ENCODE assay signal across 11 mouse cellular contexts in the genomic region with DNA sequence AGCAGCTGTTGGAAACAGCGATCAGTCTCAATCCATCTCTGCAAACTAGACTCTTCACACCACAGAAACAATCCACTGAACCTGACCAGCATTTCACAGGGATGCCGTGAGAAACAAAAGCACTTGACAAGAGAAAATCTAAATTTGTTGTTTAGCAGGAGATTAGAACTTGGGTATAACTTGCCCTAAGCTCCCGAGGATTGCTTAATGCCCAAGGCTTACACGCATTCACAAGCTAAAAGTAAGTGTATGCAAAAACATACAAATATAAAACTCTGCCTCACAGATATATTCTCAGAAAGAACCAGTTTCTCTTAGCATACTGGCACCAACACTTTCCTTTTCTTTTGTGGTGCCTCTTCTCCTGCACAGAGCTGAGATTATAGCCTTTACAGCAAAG. TPM values are rescaled to one million over a fixed set of nuclear protein-coding genes. Genes with fewer than 3 reads are reported as not detected.
A peak's percentile ranks its signal among the peaks of the same experiment; 100 is the strongest.
DNase-seq lines count a peak whose midpoint lies in the region; ATAC-seq lines count a peak whose summit lies in the region.
"Had no signal": no experiment of that assay in that cellular context is flagged by ENCODE, and none has a peak within 500 bp of the region (broad histone marks: within the 10 kb centered on the region; RNA-seq: fewer than 3 reads in every experiment).

No protein-coding gene starts in this region.

- no peaks in the 10 kb centered on the region for H3K4me1 ChIP-seq in embryonic facial prominence, embryonic 11.5 days (ENCODE audit: control insufficient read depth, insufficient read depth, low read length)
- H3K4me1 ChIP-seq in hindbrain, embryonic 12.5 days = peaks cover 33% of the 10 kb centered on the region
- peaks cover 57% of the 10 kb centered on the region for H3K4me1 ChIP-seq in midbrain, embryonic 14.5 days (ENCODE audit: control insufficient read depth, insufficient read depth, low read length)

- H3K36me3 ChIP-seq in embryonic facial prominence, embryonic 11.5 days (replicated peaks; ENCODE audit: control insufficient read depth, insufficient read depth, low read depth, low read length) = no peaks in the 10 kb centered on the region
- H3K36me3 ChIP-seq in hindbrain, embryonic 12.5 days = no peaks in the 10 kb centered on the region
- H3K36me3 ChIP-seq in midbrain, embryonic 14.5 days (ENCODE audit: control insufficient read depth, insufficient read depth, low read length) = 0 out of 2 replicates have a peak, but pooled peaks cover under 1% of the 10 kb centered on the region

- H3K9me3 ChIP-seq in embryonic facial prominence, embryonic 11.5 days (replicated peaks; ENCODE audit: control insufficient read depth, low read length) = no peaks in the 10 kb centered on the region
- H3K9me3 ChIP-seq in hindbrain, embryonic 12.5 days (replicated peaks) = no peaks in the 10 kb centered on the region
- H3K9me3 ChIP-seq in midbrain, embryonic 14.5 days (ENCODE audit: control insufficient read depth, low read length) = no peaks in the 10 kb centered on the region

- H3K4me2 ChIP-seq in embryonic facial prominence, embryonic 11.5 days (ENCODE audit: low read depth, low read length) = peak overlapping the region; percentile 4; the same call in 1 of the 2 replicates
- H3K4me2 ChIP-seq in hindbrain, embryonic 12.5 days (replicated peaks) = peak overlapping the region; percentile 48
- peak overlapping the region; percentile 59 for H3K4me2 ChIP-seq in midbrain, embryonic 14.5 days (ENCODE audit: low read length)

- H3K27me3 ChIP-seq in embryonic facial prominence, embryonic 11.5 days (ENCODE audit: control insufficient read depth, insufficient read depth, low read length) = no peaks in the 10 kb centered on the region
- H3K27me3 ChIP-seq in hindbrain, embryonic 12.5 days = no peaks in the 10 kb centered on the region
- H3K27me3 ChIP-seq in midbrain, embryonic 14.5 days (ENCODE audit: control insufficient read depth, insufficient read depth, low read length) = no peaks in the 10 kb centered on the region

- H3K27ac ChIP-seq in embryonic facial prominence, embryonic 11.5 days (replicated peaks; ENCODE audit: low read depth, low read length) = no peak overlapping the region; the same call in 1 of the 2 replicates
- peak overlapping the region; percentile 89 for H3K27ac ChIP-seq in hindbrain, embryonic 12.5 days
- peak overlapping the region; percentile 83 for H3K27ac ChIP-seq in midbrain, embryonic 14.5 days (replicated peaks; ENCODE audit: low read depth, low read length)
- H3K27ac ChIP-seq: liver, embryonic 14.5 days had no signal

- peak overlapping the region; percentile 25; the same call in 1 of the 2 replicates for H3K9ac ChIP-seq in embryonic facial prominence, embryonic 11.5 days (replicated peaks; ENCODE audit: low read length)
- H3K9ac ChIP-seq in hindbrain, embryonic 12.5 days = peak overlapping the region; percentile 51
- H3K9ac ChIP-seq in midbrain, embryonic 14.5 days (replicated peaks; ENCODE audit: low read length) = peak overlapping the region; percentile 53
- H3K9ac ChIP-seq: liver, embryonic 14.5 days had no signal

- peak overlapping the region; percentile 18 for H3K4me3 ChIP-seq in embryonic facial prominence, embryonic 11.5 days (ENCODE audit: low read depth, low read length)
- peak overlapping the region; percentile 36 for H3K4me3 ChIP-seq in hindbrain, embryonic 12.5 days
- peak overlapping the region; percentile 40 for H3K4me3 ChIP-seq in midbrain, embryonic 14.5 days (replicated peaks; ENCODE audit: low read depth, low read length)

- DNase-seq in embryo, embryonic 11 days = peak; percentile 12
- DNase-seq in embryo, embryonic 9.5 days (ENCODE audit: extremely low spot score) = no peak
- DNase-seq in embryonic facial prominence, embryonic 11.5 days (ENCODE audit: low spot score) = no peak
- peak; percentile 26 for DNase-seq in midbrain, embryonic 14.5 days
- no peak for DNase-seq in adrenal gland, postnatal 14 days
- DNase-seq in kidney, postnatal 4 days = no peak
- no peak for DNase-seq in thymus, postnatal 4 days
- DNase-seq: spleen, adult 18-20 months had no signal

- 79% methylated on average over 4 of the region's 4 CpGs for WGBS in embryonic facial prominence, embryonic 11.5 days
- 21% methylated on average over 4 of the region's 4 CpGs for WGBS in hindbrain, embryonic 12.5 days
- 8% methylated on average over 4 of the region's 4 CpGs for WGBS in midbrain, embryonic 14.5 days

- no peak for ATAC-seq in embryonic facial prominence, embryonic 11.5 days (replicated peaks; ENCODE audit: insufficient number of reproducible peaks, low FRiP score, low TSS enrichment, low read depth)
- no peak for ATAC-seq in hindbrain, embryonic 12.5 days (ENCODE audit: low FRiP score)
- ATAC-seq in midbrain, embryonic 14.5 days (ENCODE audit: low FRiP score, low TSS enrichment) = no peak
- ATAC-seq: inflammation-experienced regulatory T-cells, adult 6 months had no signal

RNA-seq across cellular contexts. Expression of a gene that starts 19.5 kb away (rescaled TPM):
- 5.5 and 6.0 TPM in 2 replicates for polyA plus RNA-seq in embryonic facial prominence, embryonic 11.5 days (2014; fragmentation: Nextera tagmentation; extraction: Ambion mirVana)
- polyA plus RNA-seq in hindbrain, embryonic 12.5 days (2016; fragmentation: Nextera tagmentation; extraction: Ambion mirVana) = 8.9 and 9.4 TPM in 2 replicates
- 10.9 and 12.3 TPM in 2 replicates for polyA plus RNA-seq in midbrain, embryonic 14.5 days (2014; fragmentation: Nextera tagmentation; extraction: Ambion mirVana)
- 17.2 and 21.5 TPM in 2 replicates for total RNA-seq in adrenal gland, postnatal 14 days (2021)

Comparison
In these comparisons a context has a peak if more than half of its experiments do, and no peak if none do; other contexts are left out.
1. DNase-seq: peak in embryo, embryonic 11 days (single experiment) and midbrain, embryonic 14.5 days (single experiment); none in embryo, embryonic 9.5 days (single experiment), embryonic facial prominence, embryonic 11.5 days (single experiment), adrenal gland, postnatal 14 days (single experiment), kidney, postnatal 4 days (0 of 2) and thymus, postnatal 4 days (single experiment).
2. H3K4me2 ChIP-seq: peak in every context shown above with its lines; median percentile 59 in midbrain, embryonic 14.5 days; 48 in hindbrain, embryonic 12.5 days; 4 in embryonic facial prominence, embryonic 11.5 days.
3. Peak in every context shown above with its lines, with median percentiles within 50 percentile points of each other: H3K4me3 ChIP-seq and H3K9ac ChIP-seq.